Mouse (Mus musculus): ENCODE measurements around the gene Apoc4. TPM values are rescaled to one million over a fixed set of nuclear protein-coding genes. Genes with fewer than 3 reads are reported as not detected.
"Not testable (repeated sequence)": the region's sequence is repeated elsewhere in the genome, so short reads cannot be mapped to it uniquely, and the experiment has no call there.

Gene Apoc4
- total RNA-seq, 2 experiments from 2014 or later = 31.6 to 112 TPM

GRCm38 (mm10) chr7:19700299-19701068, 19.2 kb upstream of the Apoc4 start:
- no peak for DNase-seq (ENCODE audit: low spot score in 2 of 2)

GRCm38 (mm10) chr7:19699827-19700148, 18.5 kb upstream of the Apoc4 start:
- no peak for DNase-seq (ENCODE audit: low spot score in 2 of 2)

DNA sequence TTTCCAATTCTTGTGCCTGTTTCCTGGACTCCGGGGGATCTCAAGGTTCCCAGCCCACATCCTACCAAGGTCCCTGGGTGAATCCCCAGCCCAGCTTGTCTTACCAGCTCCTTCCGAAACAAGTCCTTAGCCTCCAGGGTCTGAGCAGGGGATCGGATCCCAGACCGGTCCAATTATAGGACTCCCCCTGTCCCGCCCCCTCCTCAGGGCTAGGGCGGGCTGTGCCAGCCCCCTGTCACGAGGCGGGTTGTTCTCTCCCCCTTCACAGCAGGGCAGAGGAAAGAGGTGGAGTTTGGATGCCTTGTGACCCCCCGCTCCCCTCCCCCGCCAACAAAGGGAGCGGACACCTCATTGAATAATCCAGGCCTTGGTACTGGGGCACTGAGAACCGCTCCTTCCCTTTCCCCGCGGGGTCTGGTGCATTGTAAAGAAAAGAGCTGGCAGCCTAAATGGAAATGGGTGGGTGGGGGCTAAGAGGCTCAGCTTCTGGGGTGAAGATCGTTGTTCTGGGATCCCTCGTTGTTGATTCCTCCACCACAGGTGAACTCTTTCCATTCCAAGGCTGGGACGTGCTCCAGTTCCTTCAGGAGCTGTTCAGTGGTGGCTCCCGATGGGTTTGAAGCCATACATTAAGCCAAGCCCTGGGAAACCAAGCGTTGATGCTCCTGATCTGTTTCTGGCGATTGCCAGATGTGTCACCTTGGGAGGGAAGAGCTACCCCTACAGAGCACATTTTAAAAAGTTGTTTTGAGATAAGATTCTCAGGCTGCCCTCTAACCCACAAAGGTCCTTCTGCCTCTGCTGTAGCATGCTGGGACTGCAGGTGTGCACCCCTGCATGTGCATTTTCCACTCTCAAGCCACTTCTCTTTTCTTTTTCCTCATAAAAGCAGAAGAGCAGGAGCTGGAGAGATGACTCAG, 17.9 kb upstream of the Apoc4 start, which contains the start of gene Apoe:
TSS of gene Apoe (minus strand) at position 282 of the 920 bp plus-strand sequence.
- peak in 1 of 2 experiments; percentile 56 for DNase-seq (ENCODE audit: low spot score in 2 of 2)

GRCm38 (mm10) chr7:19697949-19698906, 16.9 kb upstream of the Apoc4 start:
- no peak for DNase-seq (ENCODE audit: low spot score in 2 of 2)

- DNase-seq (ENCODE audit: low spot score in 2 of 2) = no peak
These were observed 15.1 kb upstream of the Apoc4 start for GRCm38 (mm10) chr7:19696336-19696873.

DNA sequence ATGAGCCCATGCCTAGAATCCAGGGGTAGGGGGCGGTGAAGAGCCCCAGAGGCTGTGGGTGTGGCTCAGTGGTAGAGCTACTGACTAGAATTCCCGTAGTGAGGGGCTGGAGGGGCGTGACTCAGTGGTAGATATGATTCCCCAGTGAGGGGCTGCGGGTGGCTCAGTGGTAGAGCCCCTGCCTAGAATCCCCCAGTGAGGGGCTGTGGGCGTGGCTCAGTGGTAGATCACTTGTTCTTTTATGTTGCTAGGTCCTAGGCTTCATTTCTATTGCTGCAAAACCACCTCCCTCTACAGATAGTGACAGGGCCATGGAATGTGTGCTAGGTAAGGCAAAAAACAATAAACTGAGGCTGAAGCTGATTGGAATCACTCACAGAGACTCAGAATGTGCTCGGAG, 14.6 kb upstream of the Apoc4 start:
- DNase-seq (ENCODE audit: low spot score in 2 of 2) = no peak

- no peak for DNase-seq (ENCODE audit: low spot score in 2 of 2)
These were observed 13.9 kb upstream of the Apoc4 start for GRCm38 (mm10) chr7:19695213-19695594.

DNA sequence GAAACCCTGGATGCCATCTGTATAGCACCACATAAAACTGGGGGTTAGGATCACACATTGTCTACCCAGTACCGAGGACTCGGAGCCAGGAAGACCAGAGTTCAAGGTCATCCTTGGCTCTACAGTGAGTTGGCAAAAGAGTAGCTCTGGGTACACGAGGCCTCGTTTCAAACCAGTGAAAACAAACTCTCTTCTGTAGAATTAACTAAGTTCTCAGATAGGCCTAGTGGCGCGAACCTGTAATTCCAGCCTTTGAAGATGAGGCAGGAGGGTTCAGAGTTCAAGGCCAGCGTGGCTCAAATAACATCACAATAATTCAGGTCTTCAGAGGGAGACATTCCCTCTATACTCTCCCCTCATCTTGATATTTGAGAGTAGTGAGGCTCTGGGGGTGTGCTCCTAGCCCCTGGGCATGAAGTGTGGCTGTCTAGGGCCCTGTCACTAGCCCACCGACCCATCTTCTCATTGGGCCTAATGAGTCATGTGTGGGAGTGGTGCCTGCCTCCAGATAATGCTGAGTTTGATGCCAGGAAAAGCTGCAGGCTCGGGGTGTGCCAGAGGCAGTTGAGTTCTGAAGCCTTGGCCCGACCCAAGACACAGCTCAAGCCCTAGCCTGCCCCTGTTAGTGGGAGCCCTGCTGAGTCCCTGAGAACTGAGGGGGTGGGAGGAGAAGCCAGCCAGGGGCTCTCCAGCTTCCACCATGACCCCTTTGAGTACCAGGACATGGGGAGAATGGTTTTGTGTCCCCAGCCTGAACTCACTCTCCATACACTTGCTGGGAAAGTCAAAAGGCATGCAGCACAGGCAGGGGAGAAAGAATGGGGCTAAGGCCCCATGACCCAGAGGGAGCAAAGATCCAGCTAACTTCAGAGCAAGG, 13.3 kb upstream of the Apoc4 start:
- no peak for DNase-seq (ENCODE audit: low spot score in 2 of 2)

DNA sequence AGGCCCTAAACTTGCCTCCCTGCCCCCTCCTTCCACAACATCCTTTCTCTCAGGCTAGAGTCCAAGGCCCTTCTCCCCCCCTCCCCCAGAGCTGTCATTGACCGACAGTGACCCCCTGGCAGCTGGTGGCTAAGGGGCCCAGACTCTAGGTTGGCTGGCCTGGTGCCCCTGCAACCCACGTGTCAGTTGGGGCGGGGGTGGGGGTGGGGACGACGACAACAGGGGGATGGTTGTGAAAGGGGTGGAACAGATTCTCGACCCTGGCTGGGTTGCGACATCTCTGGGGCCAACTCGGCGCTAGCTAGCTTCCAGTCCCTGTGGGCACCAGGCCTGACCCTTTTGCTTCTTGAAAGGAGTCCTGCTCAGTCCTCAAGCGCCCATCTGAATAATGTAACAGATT, 12.1 kb upstream of the Apoc4 start:
- peak in 1 of 2 experiments; percentile 53 for DNase-seq (ENCODE audit: low spot score in 2 of 2)

GRCm38 (mm10) chr7:19691873-19692865, 10.9 kb upstream of the Apoc4 start, which contains the start of gene Apoc1:
TSS of gene Apoc1 (minus strand) at chr7:19692660.
- no peak for DNase-seq (ENCODE audit: low spot score in 2 of 2)

- DNase-seq (ENCODE audit: low spot score in 2 of 2) = no peak
These were observed 10.2 kb upstream of the Apoc4 start for GRCm38 (mm10) chr7:19691434-19691833.

- DNase-seq (ENCODE audit: low spot score in 2 of 2) = no peak
These were observed 9.6 kb upstream of the Apoc4 start for GRCm38 (mm10) chr7:19690845-19691244.

DNA sequence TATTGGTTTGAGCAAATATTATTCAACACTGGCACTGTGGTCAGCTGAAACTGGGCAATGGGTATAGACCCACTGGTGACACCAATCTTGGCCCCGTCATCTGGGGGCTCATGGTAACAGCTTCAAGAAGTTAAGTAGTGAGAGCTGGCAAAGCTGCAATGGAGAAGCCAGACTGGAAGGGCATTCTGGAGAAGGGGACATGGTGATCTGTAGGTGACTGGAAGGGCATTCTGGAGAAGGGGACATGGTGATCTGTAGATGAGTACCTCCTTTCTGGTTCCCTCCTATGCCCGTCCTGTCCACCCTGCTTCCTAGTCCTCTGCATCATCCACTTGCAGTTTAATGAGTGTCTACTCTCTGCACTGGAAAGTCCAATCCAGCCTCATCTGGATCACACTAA, 7.3 kb upstream of the Apoc4 start:
- DNase-seq (ENCODE audit: low spot score in 2 of 2) = no peak

GRCm38 (mm10) chr7:19688101-19688500, 6.8 kb upstream of the Apoc4 start:
- DNase-seq (ENCODE audit: low spot score in 2 of 2) = no peak

DNA sequence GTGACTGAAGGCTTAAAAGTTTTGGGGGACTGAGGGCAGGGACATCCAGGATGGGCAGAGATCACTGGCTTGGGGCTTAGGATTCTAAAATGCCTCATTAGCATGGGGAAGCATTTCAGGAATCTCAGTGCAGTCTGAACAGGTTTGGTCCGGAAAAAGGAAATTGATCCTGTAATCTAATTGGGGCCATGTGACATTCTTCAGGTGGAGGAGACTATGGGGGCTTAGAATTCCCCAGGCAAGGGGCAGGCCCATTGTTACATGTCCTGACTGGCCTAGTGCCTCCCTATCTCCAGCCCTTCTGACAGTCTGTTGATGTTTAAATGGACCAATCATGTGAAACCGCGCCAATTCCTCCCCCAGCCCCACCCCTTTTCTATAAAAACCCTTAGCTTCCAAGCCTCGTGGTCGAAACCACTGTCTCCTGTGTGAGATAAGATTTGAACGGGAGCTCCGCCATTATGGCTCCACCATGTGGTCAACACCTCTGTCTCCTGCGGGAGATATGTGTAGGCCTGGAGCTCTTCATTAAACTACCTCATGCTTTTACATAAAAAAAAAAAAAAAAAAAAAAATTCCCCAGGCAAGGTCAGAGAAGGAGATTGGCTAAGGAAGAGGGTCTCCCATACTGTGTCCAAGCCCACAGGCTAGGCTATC, 5.8 kb upstream of the Apoc4 start:
- DNase-seq (ENCODE audit: low spot score in 2 of 2) = not testable (repeated sequence)

- DNase-seq (ENCODE audit: low spot score in 2 of 2) = no peak
These were observed 5.2 kb upstream of the Apoc4 start for GRCm38 (mm10) chr7:19686521-19686920.

DNA sequence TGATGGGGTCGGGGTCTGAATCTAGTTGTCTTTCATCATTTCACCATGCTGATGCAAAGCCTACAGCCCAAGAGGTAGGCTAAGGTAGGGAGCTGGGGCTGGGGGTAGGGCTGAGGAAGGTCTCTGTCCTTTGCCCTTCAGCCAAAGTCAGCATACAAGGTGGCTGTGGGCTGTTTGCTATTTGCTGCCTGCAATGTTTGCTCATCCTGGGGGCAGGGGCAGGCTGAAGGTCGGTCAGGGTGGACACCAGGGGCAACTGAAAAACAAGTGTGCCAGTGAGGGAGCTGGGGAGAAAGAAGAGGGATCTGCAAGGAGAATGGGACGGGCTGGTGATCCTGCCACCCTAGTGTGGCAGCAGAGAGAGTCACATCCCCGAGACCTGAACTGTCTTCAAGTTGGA, 4.1 kb upstream of the Apoc4 start:
- DNase-seq (ENCODE audit: low spot score in 2 of 2) = no peak

GRCm38 (mm10) chr7:19683771-19684201, 2.5 kb upstream of the Apoc4 start:
- DNase-seq (ENCODE audit: low spot score in 2 of 2) = no peak
